Mouse (Mus musculus): ENCODE data around the gene Coq4.

Gene Coq4

GRCm38 (mm10) chr2:29845636-29846035, 58.3 kb downstream of the Coq4 start:
- DNase-seq (ENCODE audit: low read depth, low spot score) = no peak

DNA sequence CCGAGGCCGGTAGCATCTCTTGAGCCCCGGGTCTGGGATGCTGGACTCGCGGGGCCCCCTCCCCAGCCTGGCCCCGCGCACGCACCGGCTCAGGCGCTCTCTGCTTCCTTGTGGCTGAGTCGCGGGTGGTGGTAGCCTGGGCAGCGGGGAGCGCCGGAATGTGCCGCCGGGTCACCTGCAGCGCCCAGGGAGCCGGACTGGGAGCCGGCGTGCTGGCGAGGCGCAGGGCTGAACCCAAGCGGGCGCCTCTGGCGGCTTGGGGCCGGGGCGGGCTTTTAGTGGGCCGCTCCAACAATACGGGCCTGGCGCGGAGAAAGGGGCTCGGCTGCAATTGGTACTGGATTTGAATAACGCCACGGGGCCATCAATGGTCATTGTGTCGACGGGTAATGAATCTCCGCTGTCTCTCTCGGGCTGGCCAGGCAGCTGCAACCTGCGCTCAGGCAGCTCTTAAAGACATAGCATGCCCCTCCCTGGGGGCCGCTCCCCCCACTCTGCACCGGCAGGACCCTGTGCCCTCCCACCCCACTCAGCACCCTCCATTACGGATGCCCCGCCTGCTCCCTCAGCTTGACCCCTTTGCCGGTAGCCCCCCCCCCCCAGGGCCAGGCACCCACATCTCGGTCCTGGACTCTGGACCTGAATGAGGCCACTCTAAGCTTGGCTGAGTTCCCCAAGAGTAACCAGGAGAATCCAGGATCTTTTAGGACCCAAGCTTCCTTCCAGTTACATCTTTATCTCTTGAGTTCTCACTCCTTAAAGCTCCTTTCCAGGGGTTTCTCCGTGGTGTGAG, 59.0 kb downstream of the Coq4 start:
- DNase-seq (ENCODE audit: low read depth, low spot score) = no peak

DNA sequence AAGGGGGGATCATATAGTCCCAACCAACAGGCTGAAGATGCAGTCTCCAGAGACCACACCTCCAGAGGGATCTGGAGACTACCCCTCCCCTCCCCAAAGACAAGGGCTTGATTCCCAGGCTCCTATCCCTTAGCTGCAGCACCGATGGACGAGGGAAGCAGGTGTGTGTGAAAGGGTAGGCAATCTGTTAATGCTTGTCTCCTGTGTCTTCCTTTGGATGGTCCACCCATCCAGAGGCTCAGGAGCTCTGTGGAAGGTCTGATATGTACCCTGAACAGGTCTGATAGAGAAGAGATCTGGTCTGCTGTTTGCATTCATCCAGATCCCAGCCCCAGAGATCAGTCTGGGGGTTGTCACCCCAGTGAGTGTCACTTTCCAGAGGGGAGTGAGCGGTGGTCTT, 59.6 kb downstream of the Coq4 start:
- no peak for DNase-seq (ENCODE audit: low read depth, low spot score)

All from retina, postnatal 7 days (tissue).